Mouse (Mus musculus): ENCODE results near the gene Lkaaear1.

Lkaaear1 gene

GRCm38 (mm10) chr2:181648926-181649325 lies 49.3 kb downstream of the Lkaaear1 start:
- no peak for DNase-seq
